Mouse (Mus musculus) activated CD4-positive, CD25-positive, alpha-beta regulatory T cell, adult 4 months (primary cell): ENCODE data around the gene Marcksl1. TPM values are rescaled to one million over a fixed set of nuclear protein-coding genes. Genes with fewer than 3 reads are reported as not detected.
A peak's percentile ranks its signal among the peaks of the same experiment; 100 is the strongest.
"Not testable (repeated sequence)": the region's sequence is repeated elsewhere in the genome, so short reads cannot be mapped to it uniquely, and the experiment has no call there.

ENCODE experiments used
- ATAC-seq: one replicate; pipeline ENCODE4 v1.8.0; 2017
- polyA plus RNA-seq, 2 experiments: library from polyadenylated mRNA; unstranded; fragments of 100-300 nt; shearing (Covaris generic); gene quantifications; one replicate each; pipeline ENCODE4 v1.2.1; 2017

The Marcksl1 gene
- polyA plus RNA-seq, 2 experiments from 2014 or later: 3.6 to 3.8 TPM

- no peak for ATAC-seq
Observed at GRCm38 (mm10) chr4:129510723-129511412, 2.5 kb upstream of the Marcksl1 start.

DNA sequence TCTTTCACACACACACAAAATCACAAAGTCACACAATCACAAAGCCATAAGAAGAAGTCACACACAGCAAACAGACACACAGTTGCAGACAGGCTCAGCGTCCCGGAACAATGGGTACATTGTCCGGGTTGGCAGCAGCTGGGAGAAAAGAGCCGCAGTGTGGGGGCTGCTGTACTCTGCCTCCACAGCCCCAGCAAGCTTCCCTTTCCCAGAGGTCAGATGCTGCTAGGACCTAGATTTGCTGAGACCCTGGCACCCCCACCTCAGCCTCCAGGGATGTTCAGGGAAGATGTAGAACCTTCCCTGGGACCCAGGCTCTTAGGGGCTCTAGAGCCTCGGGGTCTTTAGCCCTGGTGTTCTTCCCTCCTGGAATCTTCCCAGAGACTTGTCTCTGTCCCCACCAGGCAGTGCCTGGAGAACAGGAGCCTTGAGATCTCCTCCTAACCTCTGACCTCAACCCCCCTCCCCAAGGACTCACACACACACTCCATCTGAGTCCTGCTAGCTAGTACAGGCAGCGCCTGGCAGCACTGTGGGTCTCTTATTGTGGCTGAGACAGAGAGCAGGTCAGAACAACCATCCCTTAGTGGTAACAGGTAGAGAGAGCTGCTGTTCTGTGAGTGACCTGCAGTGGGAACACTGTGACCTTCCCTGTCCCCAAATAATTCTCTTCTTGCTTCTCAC is 1.8 kb upstream of the Marcksl1 start:
- ATAC-seq: no peak

GRCm38 (mm10) chr4:129513891-129514290 is 510 bp downstream of the Marcksl1 start:
- no peak for ATAC-seq

GRCm38 (mm10) chr4:129514300-129514898 is 1.0 kb downstream of the Marcksl1 start:
- peak; percentile 71 for ATAC-seq

- no peak for ATAC-seq
Observed at GRCm38 (mm10) chr4:129516925-129517324, 3.5 kb downstream of the Marcksl1 start.

DNA sequence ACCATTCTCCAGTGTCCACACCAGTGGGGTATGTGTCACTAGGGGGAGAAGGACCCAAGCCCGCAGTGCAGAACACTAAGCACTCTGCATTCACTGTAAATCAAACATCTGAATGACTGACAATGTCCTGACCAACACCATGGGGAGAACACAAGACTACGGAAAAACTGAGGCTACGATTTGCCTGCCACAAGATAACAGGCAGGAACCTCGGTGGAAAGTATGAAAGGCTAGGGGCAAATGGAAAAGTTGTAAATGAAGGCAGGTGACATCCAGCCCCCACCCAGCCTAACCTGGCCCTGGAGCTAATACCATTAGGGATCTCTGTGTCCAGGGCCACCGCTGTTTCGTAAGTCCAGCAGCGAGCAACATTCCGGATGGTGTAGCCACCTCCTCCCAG is 5.1 kb downstream of the Marcksl1 start:
- no peak for ATAC-seq

GRCm38 (mm10) chr4:129525338-129525737 is 12.0 kb downstream of the Marcksl1 start:
- peak; percentile 73 for ATAC-seq

DNA sequence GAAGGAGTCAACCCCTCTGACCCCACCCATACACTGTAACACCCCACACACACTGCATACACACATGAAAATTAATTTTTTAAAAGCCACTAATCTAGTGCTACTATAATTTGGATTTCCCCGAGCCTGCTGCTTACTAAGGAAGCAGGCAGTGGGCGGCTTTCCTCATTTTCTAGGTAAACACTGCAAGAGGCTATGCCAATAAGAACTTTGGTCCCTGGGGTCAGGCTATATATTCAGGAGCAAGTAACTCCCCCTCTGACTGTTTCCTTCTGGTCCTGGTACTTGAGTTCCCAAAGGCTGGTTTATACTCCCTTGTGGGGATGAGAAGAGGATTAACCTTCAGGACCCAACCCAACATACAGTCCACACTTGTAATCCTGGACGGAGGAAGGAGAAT is 12.5 kb downstream of the Marcksl1 start:
- no peak for ATAC-seq

DNA sequence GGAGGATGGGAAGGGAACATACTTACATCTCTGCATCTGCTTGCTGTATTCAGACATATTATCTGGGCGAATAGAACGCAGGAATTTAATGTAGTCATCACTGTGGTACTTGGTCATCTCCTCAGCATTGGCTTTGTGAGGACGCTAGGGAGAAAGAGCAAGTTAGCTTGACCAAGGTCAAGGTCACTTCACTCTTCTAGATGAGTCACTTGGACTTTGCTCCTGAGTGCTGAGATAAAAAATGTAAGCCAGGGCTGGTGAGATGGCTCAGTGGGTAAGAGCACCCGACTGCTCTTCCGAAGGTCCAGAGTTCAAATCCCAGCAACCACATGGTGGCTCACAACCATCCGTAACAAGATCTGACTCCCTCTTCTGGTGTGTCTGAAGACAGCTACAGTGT is 15.5 kb downstream of the Marcksl1 start:
- not testable (repeated sequence) for ATAC-seq

- ATAC-seq: no peak
Observed at GRCm38 (mm10) chr4:129540012-129540411, 26.6 kb downstream of the Marcksl1 start.

GRCm38 (mm10) chr4:129541868-129542591 is 28.6 kb downstream of the Marcksl1 start:
- ATAC-seq: no peak

DNA sequence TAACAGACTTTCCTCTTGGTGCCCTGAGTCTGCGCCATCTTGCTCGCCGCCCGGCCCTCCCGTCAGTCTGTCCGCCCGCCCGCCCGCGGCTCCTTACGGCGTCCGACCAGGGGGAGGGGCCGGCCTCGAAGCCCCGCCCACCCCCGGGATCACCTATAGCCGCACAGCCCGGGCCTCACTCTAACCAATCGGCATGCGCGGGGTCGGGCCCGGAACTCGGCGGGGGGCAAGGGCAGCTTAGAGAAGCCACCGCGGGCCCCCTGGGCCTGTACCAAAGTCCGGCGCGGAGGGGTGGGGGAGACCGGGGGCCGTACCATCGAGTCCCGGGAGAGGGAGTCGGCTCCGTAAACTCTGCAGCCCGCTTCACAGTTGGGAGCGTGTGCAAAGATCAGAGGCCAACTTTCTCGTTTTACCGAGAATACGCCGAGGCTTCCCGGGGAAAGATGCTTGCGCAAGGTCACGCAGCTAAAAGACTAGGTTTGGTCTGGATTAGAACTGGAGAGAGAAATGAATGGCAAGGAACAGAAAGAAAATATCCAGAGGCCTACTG is 29.3 kb downstream of the Marcksl1 start, which contains the start of gene Hdac1:
TSS of gene Hdac1 (minus strand) at position 122 of the 550 bp plus-strand sequence.
- peak; percentile 87 for ATAC-seq

GRCm38 (mm10) chr4:129544106-129544505 is 30.7 kb downstream of the Marcksl1 start:
- no peak for ATAC-seq

- peak; percentile 34 for ATAC-seq
Observed at GRCm38 (mm10) chr4:129547631-129548030, 34.2 kb downstream of the Marcksl1 start.

DNA sequence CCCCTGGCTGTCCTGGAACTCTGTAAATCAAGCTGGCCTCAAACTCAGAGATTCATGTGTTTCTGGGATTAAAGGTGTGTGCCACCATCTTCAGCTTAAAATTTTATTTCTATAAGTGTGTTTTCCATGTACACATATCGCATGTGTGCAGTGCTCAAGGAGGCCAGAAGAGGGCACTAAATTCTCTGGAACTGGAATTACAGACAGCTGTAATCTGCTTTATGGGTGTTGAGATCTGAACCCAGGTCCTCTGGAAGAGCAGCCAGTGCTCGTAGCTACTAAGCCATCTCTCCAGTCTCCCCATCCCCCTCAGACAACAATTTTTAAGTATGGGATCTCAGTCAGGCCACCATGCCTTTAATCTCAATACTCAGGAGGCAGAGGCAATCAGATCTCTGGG is 35.9 kb downstream of the Marcksl1 start:
- no peak for ATAC-seq

DNA sequence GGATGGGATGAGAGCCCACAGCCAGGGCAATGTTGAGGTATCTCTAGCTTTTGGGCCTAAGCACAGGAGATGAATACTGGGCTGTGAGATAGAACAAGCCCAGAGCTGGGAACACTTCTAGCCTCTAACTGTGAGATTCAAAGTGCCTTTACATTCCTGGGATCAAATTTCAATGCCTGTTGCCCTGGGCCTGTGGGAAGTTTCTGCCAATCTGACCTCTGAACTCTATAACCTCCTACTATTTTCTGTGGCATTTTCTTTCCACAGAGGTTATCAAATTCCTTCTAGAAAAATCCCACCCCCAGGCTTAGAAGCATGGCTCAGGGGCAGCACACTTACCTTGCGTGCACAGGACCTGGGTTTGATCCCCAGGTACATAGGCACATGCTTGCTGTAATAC is 36.9 kb downstream of the Marcksl1 start:
- ATAC-seq: no peak

DNA sequence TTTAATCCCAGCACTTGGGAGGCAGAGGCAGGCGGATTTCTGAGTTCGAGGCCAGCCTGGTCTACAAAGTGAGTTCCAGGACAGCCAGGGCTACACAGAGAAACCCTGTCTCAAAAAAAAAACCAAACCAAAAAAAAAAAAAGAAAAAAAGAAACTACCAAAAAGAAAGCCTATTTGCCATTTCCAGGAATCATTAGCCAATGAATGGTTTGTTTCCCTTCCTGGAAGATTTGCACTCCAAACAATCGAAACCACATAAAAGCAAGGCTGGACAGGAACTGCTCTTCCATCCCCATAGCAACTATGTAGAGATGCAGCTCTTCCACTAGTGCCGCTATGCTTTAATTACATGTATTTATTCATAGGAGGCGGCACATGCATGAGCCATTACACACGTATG is 41.1 kb downstream of the Marcksl1 start:
- ATAC-seq: not testable (repeated sequence)

GRCm38 (mm10) chr4:129555421-129555861 is 42.1 kb downstream of the Marcksl1 start:
- ATAC-seq: no peak

GRCm38 (mm10) chr4:129555862-129556531 is 42.6 kb downstream of the Marcksl1 start:
- ATAC-seq: no peak

DNA sequence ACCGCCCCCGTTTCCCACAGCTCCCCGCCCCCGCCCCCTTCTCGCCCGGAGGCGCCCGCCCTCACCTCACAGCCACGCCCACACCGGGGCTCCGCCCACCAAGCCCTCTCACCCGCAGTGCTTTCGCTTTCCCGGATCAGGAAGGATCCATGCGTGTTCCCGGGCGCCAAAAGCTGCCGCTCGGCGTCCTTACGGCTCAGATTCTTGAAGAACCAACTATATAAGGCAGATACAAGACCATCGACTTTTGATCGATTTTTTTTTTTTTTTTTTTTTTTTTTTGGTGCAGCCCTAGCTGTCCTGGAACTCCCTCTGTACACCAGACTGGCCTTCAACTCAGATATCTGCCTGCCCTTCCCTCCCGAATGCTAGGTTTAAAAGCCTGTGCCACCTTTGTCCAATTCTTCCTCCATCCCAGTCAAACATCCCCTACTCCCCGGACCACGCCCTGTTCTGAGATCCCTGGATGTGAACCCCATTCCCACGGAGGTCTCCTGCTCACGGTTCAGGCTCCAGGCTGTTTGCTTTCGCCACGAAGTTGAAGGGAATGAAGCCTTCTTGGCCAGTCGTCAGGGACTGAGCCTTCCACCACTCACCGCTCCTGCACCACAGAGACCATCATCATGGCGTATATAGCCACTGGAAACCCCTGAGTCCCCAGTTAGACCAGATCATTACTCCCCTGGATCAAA is 43.3 kb downstream of the Marcksl1 start:
- ATAC-seq: no peak

DNA sequence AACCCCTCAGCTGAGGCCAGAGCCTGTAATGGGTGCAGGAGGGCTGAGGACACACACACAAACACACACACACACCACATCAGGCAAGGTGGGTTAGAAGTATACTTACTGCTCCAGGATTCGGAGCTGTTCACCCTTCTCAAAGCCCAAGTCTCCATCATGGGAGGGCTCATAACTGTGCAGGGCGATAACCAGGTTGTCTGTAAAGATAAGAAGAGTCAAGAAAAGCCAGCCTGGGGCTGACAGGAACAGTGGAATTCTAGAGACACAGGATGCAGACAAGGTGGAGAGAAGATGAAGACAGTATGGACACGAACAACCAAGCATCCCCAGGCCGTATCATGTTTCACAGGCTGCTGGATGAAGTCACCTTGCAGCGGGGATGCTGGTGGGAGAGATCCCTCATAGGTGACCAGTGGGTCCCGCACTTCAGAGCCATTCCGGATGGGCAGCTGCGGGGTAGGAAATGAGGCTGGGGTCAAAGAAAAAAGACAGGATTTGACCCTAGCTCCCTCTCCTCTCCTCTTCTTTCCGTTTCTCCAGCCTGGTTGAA is 44.0 kb downstream of the Marcksl1 start:
- no peak for ATAC-seq
